Mouse (Mus musculus) right cerebral cortex, postnatal 25 days (tissue): ENCODE results near the gene Slamf9.

Experiments
- DNase-seq: peaks from one replicate; pipeline ENCODE4 v3.0.0; 2022

Slamf9 gene

DNA sequence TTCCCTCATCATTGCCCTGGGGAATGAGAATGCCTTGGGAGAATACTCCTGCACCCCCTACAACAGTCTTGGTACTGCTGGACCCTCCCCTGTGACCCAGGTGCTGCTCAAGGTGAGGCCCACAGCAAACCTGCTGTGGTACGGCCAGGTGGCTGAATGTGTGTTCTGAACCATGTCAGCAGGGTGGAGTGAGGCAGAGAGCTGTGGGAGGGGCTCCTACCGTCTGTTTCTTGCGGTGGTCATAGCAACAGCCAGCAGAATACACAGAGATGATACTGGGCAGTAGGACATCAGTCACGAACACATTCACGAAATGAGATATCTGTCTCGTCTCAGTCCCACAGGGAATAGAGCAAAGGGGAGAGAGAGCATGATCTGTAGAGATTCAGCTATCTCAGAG, 18.4 kb downstream of the Slamf9 start:
- no peak for DNase-seq

GRCm38 (mm10) chr1:172496030-172496429, 20.9 kb downstream of the Slamf9 start:
- no peak for DNase-seq

DNA sequence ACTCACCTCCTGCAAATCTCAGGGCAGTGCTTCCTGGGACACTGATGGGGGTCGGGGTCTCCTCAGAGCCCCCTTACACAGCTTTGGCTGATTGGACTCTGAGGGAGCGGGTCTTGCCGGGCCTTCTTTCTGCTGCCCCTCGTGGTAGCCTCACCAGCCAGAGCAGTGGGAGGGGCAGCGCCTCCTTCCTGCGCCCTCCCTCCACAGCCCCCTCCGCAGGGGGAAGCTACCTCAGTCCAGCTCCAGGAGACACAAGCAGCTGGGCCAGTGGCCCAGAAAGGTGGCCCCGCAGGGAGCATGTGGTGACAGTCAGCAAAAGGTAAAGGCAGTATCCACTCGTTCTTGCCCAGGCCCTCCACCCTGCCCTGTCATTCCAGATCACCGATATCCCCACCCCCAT, 22.3 kb downstream of the Slamf9 start:
- no peak for DNase-seq

GRCm38 (mm10) chr1:172499765-172500441, 24.7 kb downstream of the Slamf9 start, which contains the start of gene Tagln2:
Gene Tagln2 (plus strand): TSS chr1:172500047.
- DNase-seq, result no peak

GRCm38 (mm10) chr1:172500451-172501370, 25.6 kb downstream of the Slamf9 start:
- DNase-seq, result no peak

DNA sequence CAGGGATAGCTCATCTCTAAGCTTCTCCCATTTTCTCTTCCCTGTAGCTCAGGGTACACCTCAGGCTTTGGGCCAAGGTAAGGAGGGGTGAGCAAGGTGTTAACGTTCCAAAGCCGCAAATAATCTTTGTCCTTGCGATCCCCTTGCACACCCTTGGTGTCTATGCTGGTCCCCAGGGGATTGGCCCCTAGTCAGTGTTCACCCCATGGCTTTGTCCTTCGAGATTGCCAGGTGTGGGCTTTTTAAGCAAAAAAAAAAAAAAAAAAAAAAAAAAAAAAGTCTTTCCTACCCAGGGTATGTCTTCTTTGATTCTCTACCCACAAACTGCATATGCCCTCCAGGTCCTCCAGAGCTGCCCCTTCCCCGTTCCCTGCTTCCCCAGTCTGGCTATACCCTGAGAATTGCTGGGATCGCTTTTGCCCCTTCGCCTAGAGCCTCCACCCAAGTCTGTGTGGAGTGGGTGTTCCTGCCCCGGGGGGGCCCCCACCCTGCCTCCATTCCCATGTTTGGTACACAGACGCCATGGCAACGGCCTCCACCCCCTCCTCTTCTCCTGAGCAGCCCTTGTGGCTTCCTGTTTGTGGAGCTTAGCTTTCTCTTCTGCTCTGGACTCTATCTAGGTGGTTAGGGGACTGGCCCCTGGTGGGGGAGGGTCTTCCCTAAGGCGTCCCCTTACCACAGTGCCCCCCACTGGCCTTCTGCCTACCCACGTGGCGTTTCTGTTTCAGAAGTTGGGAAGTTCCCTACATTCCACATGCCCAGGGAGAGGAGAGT, 26.4 kb downstream of the Slamf9 start:
- DNase-seq, result no peak

- no peak for DNase-seq
Measured at GRCm38 (mm10) chr1:172502145-172503110, 27.3 kb downstream of the Slamf9 start.

GRCm38 (mm10) chr1:172503111-172503997, 28.2 kb downstream of the Slamf9 start:
- no peak for DNase-seq

- DNase-seq, result no peak
Measured at GRCm38 (mm10) chr1:172504756-172505155, 29.6 kb downstream of the Slamf9 start.

- DNase-seq, result no peak
Measured at GRCm38 (mm10) chr1:172507001-172507400, 31.8 kb downstream of the Slamf9 start.

DNA sequence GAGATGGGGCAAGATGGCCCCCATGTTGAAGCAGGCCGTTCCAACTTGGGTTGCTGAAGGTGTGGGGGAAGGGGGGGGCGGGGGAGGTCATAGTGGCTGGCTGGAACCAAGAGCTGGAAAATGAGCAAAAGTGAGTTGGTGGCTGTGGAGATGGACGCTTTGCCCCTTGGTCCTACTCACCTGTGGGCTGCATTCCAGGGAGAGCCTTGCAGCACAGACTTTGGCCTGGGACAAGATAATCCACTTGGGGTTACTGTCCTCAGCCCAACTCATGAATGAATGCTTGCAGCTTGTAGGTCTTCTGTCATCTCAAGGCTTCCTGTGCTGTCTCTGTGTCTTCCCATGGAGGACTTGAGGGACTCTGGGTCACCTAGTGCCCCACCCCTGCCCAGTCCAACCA, 32.5 kb downstream of the Slamf9 start:
- DNase-seq, result no peak

DNA sequence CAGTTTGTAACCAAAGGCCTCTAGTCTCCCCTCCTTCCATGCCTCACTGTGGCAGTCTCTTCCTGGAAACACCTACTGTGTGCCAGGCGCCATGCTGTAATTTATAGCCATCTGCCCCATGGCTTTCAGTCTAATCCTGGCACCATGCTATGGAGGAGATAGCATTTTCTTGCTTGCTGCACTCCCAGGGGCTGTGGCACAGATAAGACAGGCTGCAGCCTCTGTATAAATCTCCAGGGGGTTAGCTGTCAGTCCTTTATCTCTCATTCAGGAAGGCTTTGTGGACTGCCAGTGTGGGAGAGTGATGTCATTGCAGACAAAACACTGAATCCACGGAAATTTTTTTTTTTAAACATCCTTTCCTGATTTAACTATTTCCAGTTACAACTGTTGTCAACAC, 33.0 kb downstream of the Slamf9 start:
- DNase-seq, result no peak

- no peak for DNase-seq
Measured at GRCm38 (mm10) chr1:172509235-172509634, 34.1 kb downstream of the Slamf9 start.

DNA sequence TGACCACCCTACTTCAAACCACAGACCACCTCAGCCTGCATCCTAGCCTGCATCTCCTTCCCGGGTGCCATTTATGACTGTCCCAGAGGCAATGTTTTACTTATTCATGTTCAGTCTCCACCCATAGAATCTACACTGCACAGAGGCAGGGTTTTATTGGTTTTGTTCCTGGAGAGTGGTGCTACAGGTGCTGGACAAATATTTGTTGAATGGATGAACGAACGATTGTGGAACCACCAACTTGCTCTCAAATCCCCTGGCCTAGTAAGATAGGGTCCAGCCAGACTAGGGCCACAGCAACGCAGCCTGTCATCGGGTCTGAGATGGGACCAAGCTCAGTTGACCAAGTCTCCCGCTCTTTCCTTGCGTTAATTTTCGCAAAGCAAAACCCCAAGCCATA, 34.8 kb downstream of the Slamf9 start:
- no peak for DNase-seq

GRCm38 (mm10) chr1:172510421-172510972, 35.3 kb downstream of the Slamf9 start:
- DNase-seq, result no peak

GRCm38 (mm10) chr1:172512962-172513361, 37.8 kb downstream of the Slamf9 start:
- DNase-seq, result no peak

- DNase-seq, result no peak
Measured at GRCm38 (mm10) chr1:172513525-172514212, 38.5 kb downstream of the Slamf9 start.

- no peak for DNase-seq
Measured at GRCm38 (mm10) chr1:172514213-172514529, 39.0 kb downstream of the Slamf9 start.

DNA sequence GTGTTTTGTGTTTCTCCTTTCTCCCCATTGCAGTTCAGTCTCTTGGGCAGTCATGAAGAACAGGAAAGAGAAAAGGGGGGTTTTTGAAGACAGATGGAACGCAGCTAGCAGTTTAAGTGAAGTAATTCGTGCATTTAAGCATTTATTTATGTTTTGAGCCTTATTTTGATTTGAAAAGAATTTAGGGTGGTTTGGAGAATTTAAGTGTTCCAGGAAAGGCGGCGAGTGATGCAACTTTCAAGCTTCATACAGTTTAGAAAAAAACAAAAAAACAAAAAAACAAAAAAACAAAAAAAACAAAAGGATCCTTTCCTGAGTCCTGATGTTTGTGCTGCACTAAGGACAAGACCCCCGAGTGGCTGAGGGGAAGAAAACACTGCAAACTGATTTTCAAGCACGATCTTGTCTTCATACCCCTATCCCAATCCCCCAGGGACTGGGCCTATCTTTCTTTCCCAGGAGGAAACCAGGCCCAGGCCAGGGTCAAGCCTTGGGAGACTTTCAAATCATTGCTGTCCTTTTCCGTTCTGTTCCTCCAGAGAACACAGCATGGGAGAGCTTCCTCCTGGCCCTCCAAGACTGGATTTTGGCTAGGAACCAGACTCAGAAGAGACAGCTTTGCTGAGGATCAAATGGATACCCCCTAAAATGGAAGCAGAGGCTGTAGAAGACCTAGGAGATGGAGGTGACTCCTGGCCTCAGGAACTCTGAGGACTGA, 39.6 kb downstream of the Slamf9 start:
- no peak for DNase-seq

GRCm38 (mm10) chr1:172515396-172515795, 40.2 kb downstream of the Slamf9 start:
- DNase-seq, result no peak
